Mouse (Mus musculus): ENCODE data around the gene Abhd2. TPM values are rescaled to one million over a fixed set of nuclear protein-coding genes. Genes with fewer than 3 reads are reported as not detected.

The Abhd2 gene
- polyA plus RNA-seq, 1 experiment, result 12.8 TPM

GRCm38 (mm10) chr7:79288422-79288821 is 15.4 kb downstream of the Abhd2 start:
- TF ChIP-seq CTCF (IDR thresholded peaks at IDR 0.05; ENCODE audit: extremely low read depth, insufficient read depth, insufficient read length, insufficient replicate concordance) (no peak), POLR2A (IDR thresholded peaks at IDR 0.05; ENCODE audit: low read depth, low read length) (no peak)
- H3K36me3 ChIP-seq (ENCODE audit: control insufficient read depth, insufficient read depth, low read length), result no peaks in the 10 kb centered on the region
- WGBS, result 91% methylated on average over 5 of the region's 5 CpGs

GRCm38 (mm10) chr7:79293605-79294232 is 20.7 kb downstream of the Abhd2 start:
- DNase-seq (ENCODE audit: low read depth in 1 of 2, low spot score in 2 of 2), result no peak
- H3K36me3 ChIP-seq (ENCODE audit: control insufficient read depth, insufficient read depth, low read length), result peaks cover 20% of the 10 kb centered on the region
- TF ChIP-seq POLR2A (IDR thresholded peaks at IDR 0.05; ENCODE audit: low read depth, low read length) (no peak), CTCF (IDR thresholded peaks at IDR 0.05; ENCODE audit: extremely low read depth, insufficient read depth, insufficient read length, insufficient replicate concordance) (no peak)
- H3K4me3 ChIP-seq (ENCODE audit: extremely low read depth, insufficient read depth, insufficient read length), result no peak overlapping the region
- no peaks in the 10 kb centered on the region for H3K27me3 ChIP-seq (ENCODE audit: control insufficient read depth, insufficient read depth, low read length)
- no peaks in the 10 kb centered on the region; the same call in 1 of the 2 replicates for H3K4me1 ChIP-seq (ENCODE audit: control insufficient read depth, insufficient read depth, insufficient read length)
- WGBS, result 54% methylated on average over 14 of the region's 14 CpGs
- H3K27ac ChIP-seq (ENCODE audit: insufficient read depth, low read length), result no peak overlapping the region

More at GRCm38 (mm10) chr7:79288422-79288821, 15.4 kb downstream of the Abhd2 start:
- no peak for DNase-seq (ENCODE audit: low read depth in 1 of 2, low spot score in 2 of 2)
- H3K27me3 ChIP-seq (ENCODE audit: control insufficient read depth, insufficient read depth, low read length), result no peaks in the 10 kb centered on the region
- H3K27ac ChIP-seq (ENCODE audit: insufficient read depth, low read length), result no peak overlapping the region
- H3K4me1 ChIP-seq (ENCODE audit: control insufficient read depth, insufficient read depth, insufficient read length), result no peaks in the 10 kb centered on the region; the same call in 1 of the 2 replicates
- H3K4me3 ChIP-seq (ENCODE audit: extremely low read depth, insufficient read depth, insufficient read length), result no peak overlapping the region

DNA sequence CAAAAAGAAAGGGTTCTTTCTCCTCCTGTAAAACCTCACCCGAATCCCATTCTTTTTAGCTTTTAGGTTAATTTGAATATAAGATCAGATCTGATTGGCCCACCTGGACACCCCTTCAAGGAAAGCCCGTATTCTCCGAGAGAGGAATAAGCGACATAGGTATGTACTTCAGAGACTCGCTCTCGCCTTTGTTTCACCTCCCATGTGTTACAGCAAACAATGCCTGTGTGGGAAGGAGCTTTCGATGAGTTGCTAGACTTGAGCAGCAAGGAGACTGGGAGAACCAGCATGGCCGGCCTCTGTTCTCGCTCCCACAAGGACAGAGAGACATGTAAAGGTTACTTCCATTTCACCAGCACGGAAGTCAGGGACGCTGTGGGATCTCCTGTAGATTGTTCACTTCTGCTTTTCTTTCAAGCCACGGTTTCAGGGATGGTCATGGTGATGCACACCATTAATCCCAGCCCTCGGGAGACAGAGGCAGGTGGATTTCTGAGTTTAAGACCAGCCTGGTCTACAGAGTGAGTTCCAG is 21.5 kb downstream of the Abhd2 start:
- no peak for TF ChIP-seq POLR2A (IDR thresholded peaks at IDR 0.05; ENCODE audit: low read depth, low read length)
- no peak for TF ChIP-seq CTCF (IDR thresholded peaks at IDR 0.05; ENCODE audit: extremely low read depth, insufficient read depth, insufficient read length, insufficient replicate concordance)
- H3K27ac ChIP-seq (ENCODE audit: insufficient read depth, low read length), result no peak overlapping the region
- no peaks in the 10 kb centered on the region; the same call in 1 of the 2 replicates for H3K4me1 ChIP-seq (ENCODE audit: control insufficient read depth, insufficient read depth, insufficient read length)
- no peak overlapping the region for H3K4me3 ChIP-seq (ENCODE audit: extremely low read depth, insufficient read depth, insufficient read length)
- no peak for DNase-seq (ENCODE audit: low read depth in 1 of 2, low spot score in 2 of 2)
- H3K27me3 ChIP-seq (ENCODE audit: control insufficient read depth, insufficient read depth, low read length), result no peaks in the 10 kb centered on the region
- H3K36me3 ChIP-seq (ENCODE audit: control insufficient read depth, insufficient read depth, low read length), result peaks cover 22% of the 10 kb centered on the region
- WGBS, result 74% methylated on average over 13 of the region's 13 CpGs

DNA sequence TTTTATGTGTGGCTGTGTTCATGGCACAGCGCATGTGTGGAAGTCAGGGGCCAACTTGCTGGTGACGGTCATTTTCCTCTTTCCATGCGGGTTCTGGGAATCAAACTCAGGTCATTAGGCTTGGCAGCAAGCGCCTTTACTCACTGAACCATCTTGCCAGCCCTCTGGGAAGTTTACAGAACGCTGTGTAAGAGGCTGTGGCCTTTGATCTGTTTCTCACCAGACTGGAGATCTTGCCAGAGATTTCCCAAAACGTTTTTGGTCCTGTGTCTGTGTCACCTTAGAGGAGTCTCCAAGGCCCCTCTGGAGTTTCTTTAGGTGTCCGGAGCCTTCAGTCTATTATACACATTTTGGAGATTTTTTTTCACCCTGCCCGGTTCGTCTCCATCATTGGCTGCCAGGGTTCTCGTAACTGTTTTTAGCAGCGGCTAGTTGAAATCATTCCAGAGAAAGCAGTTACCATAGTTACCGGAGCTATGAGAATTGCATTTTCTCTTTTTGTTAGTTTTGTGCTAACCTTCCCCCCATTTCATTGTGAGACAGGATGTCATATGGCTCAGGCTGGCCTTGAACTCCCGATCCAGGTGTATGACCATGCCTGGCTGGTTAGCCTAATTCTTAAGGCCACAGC is 22.3 kb downstream of the Abhd2 start:
- H3K4me1 ChIP-seq (ENCODE audit: control insufficient read depth, insufficient read depth, insufficient read length), result peaks cover 3% of the 10 kb centered on the region; the same call in 1 of the 2 replicates
- no peak for DNase-seq (ENCODE audit: low read depth in 1 of 2, low spot score in 2 of 2)
- 86% methylated on average over 13 of the region's 13 CpGs for WGBS
- H3K4me3 ChIP-seq (ENCODE audit: extremely low read depth, insufficient read depth, insufficient read length), result no peak overlapping the region
- H3K27ac ChIP-seq (ENCODE audit: insufficient read depth, low read length), result no peak overlapping the region
- peaks cover 22% of the 10 kb centered on the region for H3K36me3 ChIP-seq (ENCODE audit: control insufficient read depth, insufficient read depth, low read length)
- TF ChIP-seq CTCF (IDR thresholded peaks at IDR 0.05; ENCODE audit: extremely low read depth, insufficient read depth, insufficient read length, insufficient replicate concordance) (no peak), POLR2A (IDR thresholded peaks at IDR 0.05; ENCODE audit: low read depth, low read length) (no peak)
- H3K27me3 ChIP-seq (ENCODE audit: control insufficient read depth, insufficient read depth, low read length), result no peaks in the 10 kb centered on the region

DNA sequence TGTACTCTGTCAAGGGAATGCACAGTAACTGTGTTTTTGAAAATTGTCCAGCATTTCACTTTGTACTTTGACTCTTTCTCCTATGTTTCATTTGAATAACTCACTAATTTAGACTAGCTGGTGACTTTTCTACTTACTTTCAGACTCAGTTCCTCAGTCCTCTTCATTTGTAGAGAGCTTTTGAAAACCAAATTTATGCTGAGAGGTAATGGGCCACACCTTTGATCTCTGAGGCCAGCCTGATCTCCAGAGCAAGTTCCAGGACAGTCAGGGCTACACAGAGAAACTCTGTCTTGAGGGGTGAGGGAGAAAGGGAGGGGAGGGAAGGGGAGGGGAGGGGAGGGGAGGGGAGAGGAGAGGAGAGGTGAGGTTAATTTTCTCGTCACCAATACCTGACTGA is 25.7 kb downstream of the Abhd2 start:
- no peak overlapping the region for H3K4me3 ChIP-seq (ENCODE audit: extremely low read depth, insufficient read depth, insufficient read length)
- TF ChIP-seq CTCF (IDR thresholded peaks at IDR 0.05; ENCODE audit: extremely low read depth, insufficient read depth, insufficient read length, insufficient replicate concordance) (no peak), POLR2A (IDR thresholded peaks at IDR 0.05; ENCODE audit: low read depth, low read length) (no peak)
- 63% methylated on average over 1 of the region's 1 CpGs for WGBS
- DNase-seq (ENCODE audit: low read depth in 1 of 2, low spot score in 2 of 2), result no peak
- H3K36me3 ChIP-seq (ENCODE audit: control insufficient read depth, insufficient read depth, low read length), result peaks cover 27% of the 10 kb centered on the region
- H3K27ac ChIP-seq (ENCODE audit: insufficient read depth, low read length), result no peak overlapping the region
- no peaks in the 10 kb centered on the region for H3K27me3 ChIP-seq (ENCODE audit: control insufficient read depth, insufficient read depth, low read length)
- H3K4me1 ChIP-seq (ENCODE audit: control insufficient read depth, insufficient read depth, insufficient read length), result peaks cover 3% of the 10 kb centered on the region; the same call in 1 of the 2 replicates

- DNase-seq (ENCODE audit: low read depth in 1 of 2, low spot score in 2 of 2), result no peak
- Histone ChIP-seq H3K4me1 (ENCODE audit: control insufficient read depth, insufficient read depth, insufficient read length) (peaks cover 3% of the 10 kb centered on the region; the same call in 1 of the 2 replicates), H3K36me3 (ENCODE audit: control insufficient read depth, insufficient read depth, low read length) (peaks cover 27% of the 10 kb centered on the region), H3K27ac (ENCODE audit: insufficient read depth, low read length) (no peak overlapping the region), H3K4me3 (ENCODE audit: extremely low read depth, insufficient read depth, insufficient read length) (no peak overlapping the region), H3K27me3 (ENCODE audit: control insufficient read depth, insufficient read depth, low read length) (no peaks in the 10 kb centered on the region)
- no peak for TF ChIP-seq POLR2A (IDR thresholded peaks at IDR 0.05; ENCODE audit: low read depth, low read length)
- TF ChIP-seq CTCF (IDR thresholded peaks at IDR 0.05; ENCODE audit: extremely low read depth, insufficient read depth, insufficient read length, insufficient replicate concordance), result no peak
- WGBS, result 86% methylated on average over 7 of the region's 7 CpGs
Observed at GRCm38 (mm10) chr7:79299548-79299947, 26.5 kb downstream of the Abhd2 start.

Data from spleen, adult 2 months (tissue).